Mouse (Mus musculus) urinary bladder, postnatal 4 days (tissue): ENCODE measurements around the gene Gcdh.

ENCODE experiments used
- DNase-seq, 2 experiments: peaks; one replicate each; pipeline ENCODE4 v3.0.0; 2021 to 2022; ENCODE audit warnings: low spot score in 2 of 2

The Gcdh gene

DNA sequence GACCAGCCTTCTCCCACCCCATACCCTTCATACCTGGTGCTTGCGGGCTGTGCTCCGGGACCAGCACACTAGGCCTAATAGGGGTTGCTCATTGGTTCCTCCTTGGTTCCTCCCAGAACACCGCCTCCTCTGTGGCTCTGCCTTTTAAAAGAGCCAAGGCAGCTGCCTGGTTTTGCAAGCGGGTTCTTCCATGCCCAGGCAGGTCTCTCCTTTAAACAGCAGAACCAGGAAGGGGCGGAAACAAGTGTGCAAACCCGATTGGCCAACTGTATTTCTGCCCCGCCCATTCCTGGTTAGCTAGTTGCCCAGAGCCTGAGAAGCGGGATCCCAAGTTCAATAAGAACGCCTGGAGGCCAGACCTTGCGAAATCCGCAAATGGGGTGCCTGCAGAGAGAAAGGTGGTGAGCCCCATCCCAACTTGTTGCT lies at the start of gene Gcdh:
Gene Gcdh, minus strand, starts transcription at position 213 of the 426 bp plus-strand sequence.
- DNase-seq, result peak; percentile 86 to 88

- DNase-seq, result no peak
These were observed 44.1 kb upstream of the Gcdh start for GRCm38 (mm10) chr8:84937620-84938485.

- no peak for DNase-seq
These were observed 43.3 kb upstream of the Gcdh start, which contains the start of gene Mast1 for GRCm38 (mm10) chr8:84936962-84937546. Gene Mast1 (minus strand): TSS chr8:84937359.

- DNase-seq, result no peak
These were observed 42.6 kb upstream of the Gcdh start for GRCm38 (mm10) chr8:84936041-84936961.

DNA sequence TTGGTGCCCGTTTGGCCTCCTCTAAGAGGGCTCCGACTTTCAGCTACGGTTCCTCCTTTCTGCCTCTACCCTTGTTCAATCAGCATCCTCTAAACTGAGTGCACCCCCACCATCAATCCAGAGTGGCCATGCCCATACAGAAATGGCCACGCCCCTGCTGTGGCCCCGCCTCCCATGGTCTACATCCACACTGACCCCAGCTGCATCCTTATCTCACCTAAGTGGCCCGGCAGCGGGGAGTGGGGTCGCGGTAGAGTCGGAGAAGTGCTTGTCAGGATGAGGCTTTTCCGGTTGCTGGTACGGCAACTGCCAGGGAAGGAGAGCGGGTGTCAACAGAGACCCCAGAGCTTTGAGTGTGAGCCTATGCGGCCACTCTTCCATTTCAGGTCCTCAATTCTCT lies 41.8 kb upstream of the Gcdh start:
- DNase-seq, result no peak

DNA sequence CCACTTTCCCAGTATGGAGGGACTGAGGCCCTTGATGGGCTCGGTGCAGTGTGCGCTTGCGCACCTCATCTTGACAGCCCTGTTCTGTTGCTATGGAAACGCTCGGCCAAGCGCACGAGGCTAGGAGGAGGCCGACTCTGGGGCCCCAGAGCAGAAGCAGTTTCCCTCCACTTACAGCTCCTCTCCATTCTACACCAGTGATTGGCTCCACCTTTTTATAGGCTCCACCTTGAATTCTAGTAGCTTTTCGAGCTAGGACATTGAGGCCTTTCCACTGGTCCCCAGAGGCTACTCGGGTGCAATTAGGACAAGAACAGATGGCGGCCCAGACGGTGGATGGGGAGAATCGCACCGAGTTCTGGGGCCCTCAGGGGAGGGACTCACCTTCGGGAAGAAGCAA lies 41.1 kb upstream of the Gcdh start:
- DNase-seq, result no peak

DNA sequence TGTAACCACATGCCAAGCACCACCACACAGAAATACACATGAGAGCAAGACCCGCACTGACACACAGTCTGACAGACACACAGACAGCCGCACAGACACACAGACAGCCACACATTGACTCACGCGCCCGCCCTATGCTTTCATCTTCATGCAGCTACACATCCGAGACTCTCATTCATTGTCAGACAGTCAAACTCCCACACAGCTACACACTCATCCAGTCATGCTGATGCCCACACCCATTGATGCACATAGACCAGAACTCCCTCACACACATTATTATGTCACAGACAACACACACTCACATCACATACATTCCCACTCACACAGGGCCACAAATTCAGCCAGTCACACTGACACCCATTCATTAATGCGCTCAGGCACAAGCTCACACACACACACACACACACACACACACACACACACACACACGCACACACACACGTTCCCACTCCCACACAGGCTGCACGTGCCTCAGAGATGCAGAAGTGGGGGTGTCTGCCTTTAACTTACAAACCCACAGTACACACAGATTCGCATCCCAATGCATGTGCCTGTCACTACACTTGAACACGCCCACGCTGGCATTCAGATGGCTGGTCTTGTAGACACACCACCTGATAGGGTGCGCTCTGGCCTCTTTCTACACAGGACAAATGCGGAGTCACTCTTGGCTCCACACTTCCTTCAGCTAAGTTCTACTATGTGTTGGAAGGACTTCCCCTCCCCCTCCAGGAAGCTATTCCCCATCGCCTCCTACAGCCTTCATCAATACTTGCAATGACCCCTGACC lies 40.2 kb upstream of the Gcdh start:
- no peak for DNase-seq

DNA sequence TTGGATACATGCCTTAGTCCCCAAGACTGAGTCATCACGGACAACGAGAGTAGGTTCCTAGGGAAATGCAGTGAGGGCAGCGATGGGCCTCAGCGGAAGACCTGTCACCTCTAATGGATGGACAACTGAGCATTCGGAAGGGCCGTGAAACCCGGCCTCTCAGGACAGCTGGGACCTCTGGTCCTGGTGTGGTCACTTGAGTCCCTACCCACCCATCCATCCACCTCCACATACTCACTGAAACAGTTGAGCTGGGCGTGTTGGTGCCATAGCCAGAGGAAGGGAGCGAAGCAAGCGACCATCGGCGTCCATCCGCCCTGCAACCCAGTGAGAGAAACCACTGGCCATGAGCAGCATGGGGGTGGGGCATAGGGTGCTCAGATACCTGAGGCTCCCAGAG lies 36.9 kb upstream of the Gcdh start:
- DNase-seq, result no peak

DNA sequence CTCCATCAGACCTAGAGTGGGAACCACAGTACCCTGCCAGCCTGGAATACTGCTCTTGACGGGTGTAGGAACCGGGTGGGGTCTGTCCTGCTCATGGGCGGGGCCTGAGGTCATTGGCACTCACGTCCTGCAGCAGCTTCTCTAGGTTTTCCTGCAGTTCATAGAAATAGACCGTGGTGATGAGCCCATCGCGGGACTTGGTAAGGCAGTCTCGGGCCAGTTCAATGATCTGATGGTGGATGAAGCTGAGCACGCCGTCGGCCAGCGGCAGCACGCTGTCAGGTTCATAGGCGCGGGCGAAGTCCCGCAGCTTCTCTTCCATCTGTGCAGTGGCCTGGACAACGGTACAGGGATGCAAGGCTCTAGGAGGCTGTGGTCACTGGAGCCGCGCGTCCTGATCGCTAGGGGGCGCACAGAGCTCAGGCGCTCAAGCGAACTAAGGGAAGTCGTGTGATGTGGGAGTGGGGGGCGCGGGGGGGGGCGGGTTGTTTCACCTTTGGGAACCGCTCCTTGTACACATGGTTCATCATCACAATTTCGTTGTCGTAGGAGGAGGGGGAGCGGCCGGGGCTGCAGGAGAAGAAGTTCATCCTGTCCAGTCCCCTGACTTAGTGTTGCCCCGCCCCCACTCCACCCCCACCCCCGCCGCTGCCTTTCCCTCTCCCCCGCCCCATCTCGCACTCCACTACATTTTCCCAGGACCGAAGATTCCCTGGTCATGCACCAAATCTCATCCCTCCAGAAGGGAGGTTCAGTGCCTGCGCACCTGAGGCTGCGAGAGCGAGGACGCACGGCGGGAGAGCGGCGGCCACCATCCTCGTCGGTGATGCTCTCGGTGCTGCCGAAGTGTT lies 35.0 kb upstream of the Gcdh start:
- DNase-seq, result no peak

- DNase-seq, result no peak
These were observed 33.8 kb upstream of the Gcdh start for GRCm38 (mm10) chr8:84927513-84927912.

DNA sequence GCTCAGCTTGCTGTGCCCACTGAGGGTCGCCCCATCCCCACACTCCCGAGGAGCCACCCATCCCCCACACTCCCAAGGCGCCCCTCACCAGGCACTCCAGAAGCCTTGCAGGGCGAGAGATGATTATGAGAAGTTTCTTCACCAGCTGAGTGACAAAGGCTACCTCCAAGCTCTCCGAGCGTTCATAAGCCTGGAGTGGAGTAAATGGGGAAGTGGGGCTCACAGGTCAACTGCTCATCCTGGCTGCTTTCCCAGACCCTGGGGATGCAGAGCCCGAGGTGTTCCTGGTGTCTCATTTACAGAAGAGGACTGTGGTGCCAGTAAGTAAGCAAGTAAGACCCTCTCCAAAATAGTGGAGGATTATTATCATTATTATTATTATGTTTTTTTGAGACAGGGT lies 31.8 kb upstream of the Gcdh start:
- DNase-seq, result no peak

GRCm38 (mm10) chr8:84921596-84921995 lies 27.9 kb upstream of the Gcdh start:
- no peak for DNase-seq

- no peak for DNase-seq
These were observed 24.9 kb upstream of the Gcdh start for GRCm38 (mm10) chr8:84918646-84919045.

DNA sequence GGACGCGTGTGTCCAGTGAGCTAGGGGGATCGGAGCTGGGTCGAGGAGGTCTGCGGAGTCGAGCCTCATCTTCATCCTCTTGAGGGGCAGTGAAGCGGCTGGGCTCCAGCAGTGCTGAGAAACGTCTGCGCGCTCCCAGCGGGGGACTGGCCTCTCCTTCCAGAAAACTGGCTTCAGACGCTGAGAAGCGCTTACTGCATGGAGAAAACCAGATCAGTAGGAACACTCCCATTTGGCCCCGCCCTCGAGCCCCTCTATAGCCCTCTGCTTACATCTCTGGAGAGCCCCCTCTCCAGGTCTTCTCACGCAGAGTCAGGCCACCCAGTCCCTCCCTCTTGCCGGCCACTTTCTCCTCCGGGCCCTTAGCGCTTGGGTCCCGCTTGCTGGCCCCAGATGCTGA lies 24.1 kb upstream of the Gcdh start:
- DNase-seq, result no peak

GRCm38 (mm10) chr8:84915269-84915668 lies 21.5 kb upstream of the Gcdh start:
- no peak for DNase-seq

GRCm38 (mm10) chr8:84913960-84914359 lies 20.2 kb upstream of the Gcdh start:
- no peak for DNase-seq

GRCm38 (mm10) chr8:84913502-84913900 lies 19.8 kb upstream of the Gcdh start:
- no peak for DNase-seq

DNA sequence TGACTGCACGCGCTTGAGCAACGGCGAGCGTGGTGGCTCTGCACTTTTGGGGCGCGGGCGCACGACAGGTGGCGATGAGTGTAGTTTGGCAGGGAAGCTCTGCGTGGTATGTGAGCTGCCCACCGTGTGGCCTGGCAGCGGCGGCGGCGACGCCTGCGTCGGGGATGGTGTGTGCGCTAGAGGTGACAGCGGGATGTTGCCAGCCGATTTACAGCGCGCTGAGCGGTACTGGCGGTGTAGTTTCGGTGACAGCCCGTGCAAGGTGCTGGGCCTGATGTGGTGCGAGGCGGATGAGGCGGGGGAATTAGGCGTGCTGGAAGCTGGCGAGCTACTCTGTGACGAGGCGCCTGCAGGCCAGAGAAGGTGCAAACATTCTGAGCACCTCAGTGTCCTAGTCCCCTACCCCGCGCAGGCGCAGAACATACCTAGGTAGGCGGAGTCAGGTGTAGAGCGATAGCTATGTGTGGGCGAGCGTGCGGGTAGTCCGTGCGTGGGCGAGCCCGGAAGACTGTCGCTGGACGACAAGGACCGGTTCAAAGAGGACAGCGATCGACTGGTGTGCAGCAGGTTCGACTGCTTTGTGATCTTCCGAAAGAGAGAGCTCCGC lies 19.3 kb upstream of the Gcdh start:
- peak in 1 of 2 experiments; percentile 64 for DNase-seq

DNA sequence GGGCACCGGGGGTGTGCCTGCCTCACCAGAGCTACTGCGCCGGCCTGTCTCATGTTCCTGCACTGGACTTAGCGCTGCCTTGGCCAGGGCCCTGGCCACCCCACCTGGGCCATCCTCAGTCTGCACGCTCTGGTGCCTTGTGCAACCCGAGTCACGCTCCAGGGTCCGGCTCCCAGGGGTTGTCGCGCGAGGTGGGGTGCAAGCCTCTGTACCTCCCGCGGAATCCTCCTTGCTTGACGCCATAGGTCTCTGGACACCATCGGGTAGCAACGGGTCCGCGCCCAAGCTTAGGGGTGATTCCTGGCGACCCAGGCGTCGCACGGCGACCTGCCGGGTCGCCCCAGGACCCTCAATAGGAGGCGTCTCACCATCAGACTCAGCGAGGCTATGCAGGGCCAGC lies 18.7 kb upstream of the Gcdh start:
- no peak for DNase-seq

GRCm38 (mm10) chr8:84911854-84912253 lies 18.1 kb upstream of the Gcdh start:
- no peak for DNase-seq
